Mouse (Mus musculus): ENCODE measurements around the gene Eef1a1. TPM values are rescaled to one million over a fixed set of nuclear protein-coding genes. Genes with fewer than 3 reads are reported as not detected.
A peak's percentile ranks its signal among the peaks of the same experiment; 100 is the strongest.

Gene Eef1a1
- polyA plus RNA-seq, 2 experiments, result 2,316 to 4,315 TPM

GRCm38 (mm10) chr9:78477021-78477551 is 11.9 kb downstream of the Eef1a1 start:
- Histone ChIP-seq H3K4me3 (ENCODE audit: insufficient read depth in 1 of 2, low read depth in 2 of 2, low read length in 2 of 2) (no peak overlapping the region), H3K9ac (replicated peaks) (no peak overlapping the region), H3K4me2 (ENCODE audit: low read depth) (no peak overlapping the region), H3K9me3 (ENCODE audit: control insufficient read depth, low read length) (no peaks in the 10 kb centered on the region), H3K27me3 (ENCODE audit: control insufficient read depth, insufficient read depth, low read length) (no peaks in the 10 kb centered on the region), H3K4me1 (replicated peaks; ENCODE audit: control insufficient read depth in 2 of 2, insufficient read depth in 2 of 2, low read length in 1 of 2) (no peaks in the 10 kb centered on the region; a peak in 1 of 4 replicates), H3K36me3 (replicated peaks; ENCODE audit: control insufficient read depth, insufficient read depth, low read depth) (peaks cover 56% of the 10 kb centered on the region), H3K27ac (no peak overlapping the region; the same call in 1 of the 2 replicates)
- 4% methylated on average over 5 of the region's 5 CpGs for WGBS (ENCODE audit: insufficient replicate concordance)
- DNase-seq (ENCODE audit: low read depth in 3 of 3, low spot score in 3 of 3) (peak in 1 of 3 experiments; percentile 58), ATAC-seq (ENCODE audit: insufficient read depth) (peak; percentile 5)
- TF ChIP-seq CTCF (IDR thresholded peaks at IDR 0.05; ENCODE audit: low read depth) (peak; percentile 59; the same call in 1 of the 2 replicates), EP300 (IDR thresholded peaks at IDR 0.05; ENCODE audit: low read depth) (no peak; the same call in 1 of the 2 replicates)

GRCm38 (mm10) chr9:78476531-78477020 is 12.4 kb downstream of the Eef1a1 start:
- Histone ChIP-seq H3K9me3 (ENCODE audit: control insufficient read depth, low read length) (no peaks in the 10 kb centered on the region), H3K27me3 (ENCODE audit: control insufficient read depth, insufficient read depth, low read length) (no peaks in the 10 kb centered on the region), H3K4me3 (ENCODE audit: insufficient read depth in 1 of 2, low read depth in 2 of 2, low read length in 2 of 2) (no peak overlapping the region), H3K4me1 (replicated peaks; ENCODE audit: control insufficient read depth in 2 of 2, insufficient read depth in 2 of 2, low read length in 1 of 2) (no peaks in the 10 kb centered on the region; a peak in 1 of 4 replicates), H3K36me3 (replicated peaks; ENCODE audit: control insufficient read depth, insufficient read depth, low read depth) (peaks cover 56% of the 10 kb centered on the region), H3K9ac (replicated peaks) (no peak overlapping the region), H3K27ac (no peak overlapping the region; the same call in 1 of the 2 replicates), H3K4me2 (ENCODE audit: low read depth) (no peak overlapping the region)
- peak; percentile 32 for ATAC-seq (ENCODE audit: insufficient read depth)
- peak in 1 of 3 experiments; percentile 26 for DNase-seq (ENCODE audit: low read depth in 3 of 3, low spot score in 3 of 3)
- WGBS (ENCODE audit: insufficient replicate concordance), result 8% methylated on average over 1 of the region's 1 CpGs
- TF ChIP-seq CTCF (IDR thresholded peaks at IDR 0.05; ENCODE audit: low read depth) (no peak), EP300 (IDR thresholded peaks at IDR 0.05; ENCODE audit: low read depth) (no peak)

DNA sequence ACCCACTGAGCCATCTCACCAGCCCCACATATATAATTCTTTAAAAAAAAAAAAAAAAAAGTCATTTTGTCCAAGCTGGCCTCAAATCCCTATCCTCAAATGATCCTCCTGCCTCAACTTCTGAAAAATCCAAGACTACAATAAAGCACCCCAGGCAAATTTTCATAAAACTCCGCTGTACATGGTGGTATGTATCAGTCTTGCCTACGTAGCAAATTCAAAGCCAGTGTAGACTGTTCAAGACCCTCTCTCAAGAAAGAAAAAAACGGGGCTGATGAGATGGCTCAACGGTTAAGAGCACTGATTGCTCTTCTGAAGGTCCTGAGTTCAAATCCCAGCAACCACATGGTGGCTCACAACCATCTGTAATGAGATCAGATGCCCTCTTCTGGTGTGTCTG is 13.1 kb downstream of the Eef1a1 start:
- Histone ChIP-seq H3K4me2 (ENCODE audit: low read depth) (no peak overlapping the region), H3K27me3 (ENCODE audit: control insufficient read depth, insufficient read depth, low read length) (no peaks in the 10 kb centered on the region), H3K9me3 (ENCODE audit: control insufficient read depth, low read length) (no peaks in the 10 kb centered on the region), H3K27ac (no peak overlapping the region), H3K36me3 (replicated peaks; ENCODE audit: control insufficient read depth, insufficient read depth, low read depth) (peaks cover 60% of the 10 kb centered on the region), H3K4me3 (ENCODE audit: insufficient read depth in 1 of 2, low read depth in 2 of 2, low read length in 2 of 2) (no peak overlapping the region), H3K9ac (replicated peaks) (no peak overlapping the region), H3K4me1 (replicated peaks; ENCODE audit: control insufficient read depth in 2 of 2, insufficient read depth in 2 of 2, low read length in 1 of 2) (no peaks in the 10 kb centered on the region; a peak in 1 of 4 replicates)
- TF ChIP-seq EP300 (IDR thresholded peaks at IDR 0.05; ENCODE audit: low read depth), result no peak
- no peak for TF ChIP-seq CTCF (IDR thresholded peaks at IDR 0.05; ENCODE audit: low read depth)
- 70% methylated on average over 4 of the region's 4 CpGs for WGBS (ENCODE audit: insufficient replicate concordance)
- ATAC-seq (ENCODE audit: insufficient read depth) (no peak), DNase-seq (ENCODE audit: low read depth in 3 of 3, low spot score in 3 of 3) (no peak)

DNA sequence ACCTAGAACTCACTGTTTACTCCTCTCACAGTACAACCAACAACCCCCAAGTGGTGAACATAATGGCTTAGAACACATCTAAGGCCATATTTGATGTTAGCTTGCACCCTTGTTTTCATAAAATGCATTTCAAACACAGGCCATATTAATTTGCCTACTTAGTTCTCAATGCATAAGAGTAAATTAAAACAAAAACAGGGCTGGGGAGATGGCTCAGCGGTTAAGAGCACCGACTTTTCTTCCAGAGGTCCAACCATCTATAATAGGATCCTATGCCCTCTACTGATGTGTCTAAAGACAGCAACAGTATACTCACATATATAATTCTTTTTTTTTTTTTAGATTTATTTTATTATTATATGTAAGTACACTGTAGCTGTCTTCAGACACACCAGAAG is 13.6 kb downstream of the Eef1a1 start:
- no peak overlapping the region for H3K27ac ChIP-seq
- H3K4me3 ChIP-seq (ENCODE audit: insufficient read depth in 1 of 2, low read depth in 2 of 2, low read length in 2 of 2), result no peak overlapping the region
- no peaks in the 10 kb centered on the region; a peak in 1 of 4 replicates for H3K4me1 ChIP-seq (replicated peaks; ENCODE audit: control insufficient read depth in 2 of 2, insufficient read depth in 2 of 2, low read length in 1 of 2)
- DNase-seq (ENCODE audit: low read depth in 3 of 3, low spot score in 3 of 3) (no peak), ATAC-seq (ENCODE audit: insufficient read depth) (no peak)
- H3K9ac ChIP-seq (replicated peaks), result no peak overlapping the region
- H3K9me3 ChIP-seq (ENCODE audit: control insufficient read depth, low read length), result no peaks in the 10 kb centered on the region
- H3K4me2 ChIP-seq (ENCODE audit: low read depth), result no peak overlapping the region
- no peak for TF ChIP-seq EP300 (IDR thresholded peaks at IDR 0.05; ENCODE audit: low read depth)
- no peak for TF ChIP-seq CTCF (IDR thresholded peaks at IDR 0.05; ENCODE audit: low read depth)
- WGBS (ENCODE audit: insufficient replicate concordance), result 78% methylated on average over 2 of the region's 2 CpGs
- peaks cover 61% of the 10 kb centered on the region for H3K36me3 ChIP-seq (replicated peaks; ENCODE audit: control insufficient read depth, insufficient read depth, low read depth)
- no peaks in the 10 kb centered on the region for H3K27me3 ChIP-seq (ENCODE audit: control insufficient read depth, insufficient read depth, low read length)

- Histone ChIP-seq H3K4me3 (ENCODE audit: insufficient read depth in 1 of 2, low read depth in 2 of 2, low read length in 2 of 2) (no peak overlapping the region), H3K36me3 (replicated peaks; ENCODE audit: control insufficient read depth, insufficient read depth, low read depth) (peaks cover 56% of the 10 kb centered on the region)
- no peak for DNase-seq (ENCODE audit: low read depth in 3 of 3, low spot score in 3 of 3)
Measured at GRCm38 (mm10) chr9:78474771-78475382, 14.1 kb downstream of the Eef1a1 start.

More at GRCm38 (mm10) chr9:78474771-78475382, 14.1 kb downstream of the Eef1a1 start:
- H3K9me3 ChIP-seq (ENCODE audit: control insufficient read depth, low read length), result no peaks in the 10 kb centered on the region
- TF ChIP-seq CTCF (IDR thresholded peaks at IDR 0.05; ENCODE audit: low read depth) (no peak), EP300 (IDR thresholded peaks at IDR 0.05; ENCODE audit: low read depth) (no peak)
- no peak overlapping the region for H3K4me2 ChIP-seq (ENCODE audit: low read depth)
- H3K9ac ChIP-seq (replicated peaks), result no peak overlapping the region
- H3K27me3 ChIP-seq (ENCODE audit: control insufficient read depth, insufficient read depth, low read length), result no peaks in the 10 kb centered on the region
- no peaks in the 10 kb centered on the region; a peak in 1 of 4 replicates for H3K4me1 ChIP-seq (replicated peaks; ENCODE audit: control insufficient read depth in 2 of 2, insufficient read depth in 2 of 2, low read length in 1 of 2)
- WGBS (ENCODE audit: insufficient replicate concordance), result 74% methylated on average over 5 of the region's 5 CpGs
- no peak for ATAC-seq (ENCODE audit: insufficient read depth)
- H3K27ac ChIP-seq, result no peak overlapping the region
